Mouse (Mus musculus) kidney, embryonic 14.5 days (tissue): Measurements from ENCODE around the gene Gm17662. TPM values are rescaled to one million over a fixed set of nuclear protein-coding genes. Genes with fewer than 3 reads are reported as not detected.

Experiments used
- ATAC-seq: fragments of 200-750 bp; cut with Nextera tagmentation; 2 replicates; pipeline ENCODE4 v1.8.0; 2017; ENCODE audit warnings: moderate number of reproducible peaks, mild to moderate bottlenecking, moderate TSS enrichment, moderate library complexity; ENCODE audit not compliant: low FRiP score, low TSS enrichment
- H3K27ac ChIP-seq: fragments of 300-500 bp; sonication (generic); 2 replicates; pipeline ENCODE4 v1.5.1; 2014; ENCODE audit warnings: low read depth, mild to moderate bottlenecking, low read length, moderate library complexity, mixed read lengths
- H3K27me3 ChIP-seq: fragments of 300-500 bp; sonication (generic); 2 replicates; pipeline ENCODE4 v1.6.1; 2014; ENCODE audit warnings: mild to moderate bottlenecking, low read length; ENCODE audit not compliant: control insufficient read depth, insufficient read depth
- H3K36me3 ChIP-seq: fragments of 300-500 bp; sonication (generic); 2 replicates; pipeline ENCODE4 v1.6.1; 2014; ENCODE audit warnings: low read length, mixed read lengths; ENCODE audit not compliant: control insufficient read depth, insufficient read depth
- H3K4me1 ChIP-seq: fragments of 300-500 bp; sonication (generic); 2 replicates; pipeline ENCODE4 v1.6.1; 2014; ENCODE audit warnings: low read length, mixed read lengths; ENCODE audit not compliant: control insufficient read depth, insufficient read depth
- H3K4me2 ChIP-seq: fragments of 300-500 bp; sonication (generic); replicated peaks from 2 replicates; pipeline ENCODE4 v1.6.1; 2014; ENCODE audit warnings: low read depth, mild to moderate bottlenecking, low read length
- H3K4me3 ChIP-seq: fragments of 300-500 bp; sonication (generic); 2 replicates; pipeline ENCODE4 v1.5.1; 2014; ENCODE audit warnings: mild to moderate bottlenecking, low read length
- H3K9ac ChIP-seq: fragments of 300-500 bp; sonication (generic); 2 replicates; pipeline ENCODE4 v1.6.1; 2014; ENCODE audit warnings: low read depth, mild to moderate bottlenecking, low read length, moderate library complexity
- H3K9me3 ChIP-seq: fragments of 300-500 bp; sonication (generic); 2 replicates; pipeline ENCODE4 v1.6.1; 2016; ENCODE audit warnings: low read length; ENCODE audit not compliant: control insufficient read depth
- whole genome bisulfite sequencing: fragments of 180-500 bp; shearing (Covaris S2); extraction: QIAGEN DNeasy Blood & Tissue Kit; methylation state at CpG from one replicate; pipeline ENCODE4 v1.1.7; 2014; 5-methylcytosine and 5-hydroxymethylcytosine counted together
- polyA plus RNA-seq: library from polyadenylated mRNA; unstranded; fragments of >200 nt; fragmentation: Nextera tagmentation; extraction: Ambion mirVana; gene quantifications from 2 replicates; pipeline ENCODE4 v1.2.1, GENCODE M21; 2014

The Gm17662 gene
- polyA plus RNA-seq, 1 experiment from 2014 or later, result not detected

- Histone ChIP-seq H3K4me2 (no peak overlapping the region), H3K36me3 (no peaks in the 10 kb centered on the region), H3K9ac (no peak overlapping the region), H3K9me3 (no peaks in the 10 kb centered on the region), H3K27ac (no peak overlapping the region), H3K4me3 (no peak overlapping the region), H3K27me3 (no peaks in the 10 kb centered on the region), H3K4me1 (no peaks in the 10 kb centered on the region)
- ATAC-seq, result no peak
- WGBS, result 78% methylated on average over 2 of the region's 2 CpGs
These were observed 45.7 kb downstream of the Gm17662 start for GRCm38 (mm10) chr4:104902836-104903235.

GRCm38 (mm10) chr4:104905049-104905448 lies 47.9 kb downstream of the Gm17662 start:
- WGBS, result 82% methylated on average over 6 of the region's 6 CpGs
- no peak for ATAC-seq
- no peaks in the 10 kb centered on the region for H3K9me3 ChIP-seq

More at GRCm38 (mm10) chr4:104905049-104905448, 47.9 kb downstream of the Gm17662 start:
- Histone ChIP-seq H3K9ac (no peak overlapping the region), H3K27ac (no peak overlapping the region), H3K4me3 (no peak overlapping the region), H3K4me2 (no peak overlapping the region), H3K27me3 (no peaks in the 10 kb centered on the region), H3K4me1 (no peaks in the 10 kb centered on the region), H3K36me3 (no peaks in the 10 kb centered on the region)

Other genes starting within 250 kb of the Gm17662 start
- gene C8b, start 91.0 kb upstream of the Gm17662 start, polyA plus RNA-seq, result not detected in 2 replicates
- 0.51 TPM in 2 replicates for gene C8a, start 19.1 kb downstream of the Gm17662 start, polyA plus RNA-seq
- gene Fyb2, start 56.1 kb downstream of the Gm17662 start, polyA plus RNA-seq, result 0.66 and 0.79 TPM in 2 replicates